Comparison of ENCODE assay signal across 9 mouse cellular contexts in genomic region chr10:19240102-19240759, GRCm38 (mm10).
DNase-seq lines count a peak whose midpoint lies in the region; ATAC-seq and TF ChIP-seq lines count a peak whose summit lies in the region.
"Had no signal": no experiment of that assay in that cellular context is flagged by ENCODE, and none has a peak within 500 bp of the region (broad histone marks: within the 10 kb centered on the region; RNA-seq: fewer than 3 reads in every experiment).

No protein-coding gene starts in this region.

- H3K4me3 ChIP-seq in forebrain, postnatal 0 days (ENCODE audit: low read depth, low read length), result no peak overlapping the region
- H3K4me3 ChIP-seq in intestine, embryonic 15.5 days (replicated peaks), result no peak overlapping the region
- H3K4me3 ChIP-seq: erythroblast, embryonic 14.5 days had no signal

- ATAC-seq in forebrain, postnatal 0 days, result peak; percentile 87
- peak; percentile 65; the same call in 1 of the 2 replicates for ATAC-seq in intestine, embryonic 15.5 days
- peak; percentile 83 for ATAC-seq in monocyte, adult 5-6 weeks (replicated peaks; ENCODE audit: insufficient number of reproducible peaks, low FRiP score, low TSS enrichment, poor library complexity, severe bottlenecking)

- peak; percentile 7 for DNase-seq in urinary bladder, postnatal 25 days (ENCODE audit: low spot score)
- no peak for DNase-seq in urinary bladder, postnatal 4 days (ENCODE audit: low spot score in 2 of 2)
- peak; percentile 6 for DNase-seq in cerebellum, adult 11-12 months
- peak; percentile 85 for DNase-seq in forebrain, postnatal 0 days
- peak; percentile 39 for DNase-seq in left cerebral cortex, postnatal 4 days
- DNase-seq in thymus, adult 18-20 months, result peak; percentile 15 to 42

- intact Hi-C loops in left cerebral cortex, postnatal 4 days (cut with DNase I), result loop anchor here (2.0 to 5.0 kb wide), 2 partner anchors 279 to 452 kb away; no protein-coding TSS in a partner anchor

- no peaks in the 10 kb centered on the region for H3K9me3 ChIP-seq in forebrain, postnatal 0 days (ENCODE audit: low read length)
- H3K9me3 ChIP-seq in intestine, embryonic 15.5 days, result no peaks in the 10 kb centered on the region

- no peak overlapping the region for H3K9ac ChIP-seq in forebrain, postnatal 0 days
- H3K9ac ChIP-seq in intestine, embryonic 15.5 days, result no peak overlapping the region

- no peak overlapping the region for H3K4me2 ChIP-seq in forebrain, postnatal 0 days (ENCODE audit: low read depth)
- H3K4me2 ChIP-seq in intestine, embryonic 15.5 days (replicated peaks), result peak overlapping the region; percentile 39

- no peak overlapping the region for H3K27ac ChIP-seq in forebrain, postnatal 0 days (ENCODE audit: low read depth, low read length)
- H3K27ac ChIP-seq in intestine, embryonic 15.5 days, result no peak overlapping the region

- no peaks in the 10 kb centered on the region for H3K36me3 ChIP-seq in forebrain, postnatal 0 days (ENCODE audit: insufficient read depth)
- H3K36me3 ChIP-seq in intestine, embryonic 15.5 days, result no peaks in the 10 kb centered on the region

- WGBS in forebrain, postnatal 0 days, result 37% methylated on average over 8 of the region's 8 CpGs
- 27% methylated on average over 8 of the region's 8 CpGs for WGBS in intestine, embryonic 15.5 days

- no peaks in the 10 kb centered on the region for H3K27me3 ChIP-seq in forebrain, postnatal 0 days (ENCODE audit: insufficient read depth, low read length)
- H3K27me3 ChIP-seq in intestine, embryonic 15.5 days (replicated peaks), result no peaks in the 10 kb centered on the region

- TF ChIP-seq CTCF in forebrain, postnatal 0 days (IDR thresholded peaks at IDR 0.05; ENCODE audit: low read depth), result peak; percentile 82

- H3K4me1 ChIP-seq in forebrain, postnatal 0 days (ENCODE audit: insufficient read depth), result no peaks in the 10 kb centered on the region
- H3K4me1 ChIP-seq in intestine, embryonic 15.5 days (replicated peaks), result no peaks in the 10 kb centered on the region

Comparison
In these comparisons a context has a peak if more than half of its experiments do, and no peak if none do; other contexts are left out.
1. DNase-seq: peak in urinary bladder, postnatal 25 days (single experiment), cerebellum, adult 11-12 months (single experiment), forebrain, postnatal 0 days (single experiment), left cerebral cortex, postnatal 4 days (single experiment) and thymus, adult 18-20 months (2 of 2); none in urinary bladder, postnatal 4 days (0 of 2).
2. Peak in every context shown above with its lines, with median percentiles within 50 percentile points of each other: ATAC-seq.